Mouse (Mus musculus) ES-Bruce4 (cell line): Measurements from ENCODE around the gene Mcm2.

ENCODE experiments used
- CTCF ChIP-seq: IDR thresholded peaks from one replicate; pipeline ENCODE4 v1.8.1; 2011; ENCODE audit warnings: low read depth, low read length
- EP300 ChIP-seq: IDR thresholded peaks from 2 replicates; pipeline ENCODE4 v1.6.1; 2011; ENCODE audit warnings: low read depth, low read length; ENCODE audit not compliant: insufficient read depth
- POLR2A ChIP-seq: IDR thresholded peaks from one replicate; pipeline ENCODE4 v1.8.1; 2011; ENCODE audit warnings: low read length; ENCODE audit not compliant: insufficient read depth

DNA sequence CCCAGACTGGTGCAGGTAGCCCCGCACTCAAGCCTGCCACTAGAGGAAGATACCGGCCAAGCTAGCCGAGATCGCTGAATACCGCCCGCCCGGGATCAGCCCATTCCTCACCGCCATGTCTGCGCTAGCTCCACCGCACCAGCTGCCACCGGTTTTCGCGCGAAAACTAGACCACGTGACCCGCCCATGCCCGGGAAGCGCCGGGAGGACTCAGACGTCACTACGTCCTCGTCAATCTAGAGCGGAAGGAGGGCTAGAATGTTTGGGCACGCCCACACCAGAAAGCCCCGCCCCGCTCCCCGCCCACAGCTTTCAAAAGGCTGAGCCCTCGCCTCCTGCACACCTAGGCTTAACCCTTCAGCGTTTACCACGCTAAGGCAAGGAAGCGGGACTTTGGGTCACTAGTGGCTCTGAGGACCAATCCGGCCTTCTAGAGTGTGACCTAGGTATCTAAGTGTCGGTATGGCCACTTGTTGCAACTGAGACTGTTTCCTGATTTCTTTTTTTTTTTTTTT, at the start of gene Mcm2:
- TF ChIP-seq CTCF (no peak), POLR2A (peak; percentile 80), EP300 (peak; percentile 58; the same call in 1 of the 2 replicates)
